Mouse (Mus musculus) stomach, embryonic 16.5 days (tissue): ENCODE measurements around the gene Mgmt. TPM values are rescaled to one million over a fixed set of nuclear protein-coding genes. Genes with fewer than 3 reads are reported as not detected.
A peak's percentile ranks its signal among the peaks of the same experiment; 100 is the strongest.

Experiments used
- ATAC-seq: fragments of 200-750 bp; cut with Nextera tagmentation; 2 replicates; pipeline ENCODE4 v1.8.0; 2017; ENCODE audit warnings: moderate number of reproducible peaks, moderate TSS enrichment; ENCODE audit not compliant: insufficient read depth, low FRiP score
- H3K27ac ChIP-seq: fragments of 300-500 bp; sonication (generic); 2 replicates; pipeline ENCODE4 v1.5.1; 2014; ENCODE audit warnings: low read length
- H3K27me3 ChIP-seq: fragments of 300-500 bp; sonication (generic); 2 replicates; pipeline ENCODE4 v1.6.1; 2014; ENCODE audit warnings: low read length, control low read depth, mixed read lengths; ENCODE audit not compliant: control insufficient read depth, insufficient read depth
- H3K36me3 ChIP-seq: fragments of 300-500 bp; sonication (generic); 2 replicates; pipeline ENCODE4 v1.6.1; 2014; ENCODE audit warnings: low read length; ENCODE audit not compliant: control insufficient read depth, insufficient read depth
- H3K4me1 ChIP-seq: fragments of 300-500 bp; sonication (generic); 2 replicates; pipeline ENCODE4 v1.6.1; 2014; ENCODE audit warnings: low read length, control low read depth, mixed read lengths; ENCODE audit not compliant: control insufficient read depth, insufficient read depth
- H3K4me2 ChIP-seq: fragments of 300-500 bp; sonication (generic); 2 replicates; pipeline ENCODE4 v1.6.1; 2014; ENCODE audit warnings: low read depth, low read length, mixed read lengths
- H3K4me3 ChIP-seq: fragments of 300-500 bp; sonication (generic); replicated peaks from 2 replicates; pipeline ENCODE4 v1.5.1; 2014; ENCODE audit warnings: mild to moderate bottlenecking, low read length
- H3K9ac ChIP-seq: fragments of 300-500 bp; sonication (generic); 2 replicates; pipeline ENCODE4 v1.6.1; 2014; ENCODE audit warnings: low read length
- H3K9me3 ChIP-seq: fragments of 300-500 bp; sonication (generic); replicated peaks from 2 replicates; pipeline ENCODE4 v1.6.1; 2016; ENCODE audit warnings: low read length, control low read depth; ENCODE audit not compliant: control insufficient read depth
- WGBS: fragments of 180-500 bp; shearing (Covaris S2); extraction: QIAGEN DNeasy Blood & Tissue Kit; methylation state at CpG from one replicate; pipeline ENCODE4 v1.1.7; 2014; 5-methylcytosine and 5-hydroxymethylcytosine counted together
- polyA plus RNA-seq: library from polyadenylated mRNA; unstranded; fragments of >200 nt; fragmentation: Nextera tagmentation; extraction: Ambion mirVana; gene quantifications from 2 replicates; pipeline ENCODE4 v1.2.1, GENCODE M21; 2015

Gene Mgmt
- polyA plus RNA-seq, 1 experiment from 2014 or later: 7.3 TPM

DNA sequence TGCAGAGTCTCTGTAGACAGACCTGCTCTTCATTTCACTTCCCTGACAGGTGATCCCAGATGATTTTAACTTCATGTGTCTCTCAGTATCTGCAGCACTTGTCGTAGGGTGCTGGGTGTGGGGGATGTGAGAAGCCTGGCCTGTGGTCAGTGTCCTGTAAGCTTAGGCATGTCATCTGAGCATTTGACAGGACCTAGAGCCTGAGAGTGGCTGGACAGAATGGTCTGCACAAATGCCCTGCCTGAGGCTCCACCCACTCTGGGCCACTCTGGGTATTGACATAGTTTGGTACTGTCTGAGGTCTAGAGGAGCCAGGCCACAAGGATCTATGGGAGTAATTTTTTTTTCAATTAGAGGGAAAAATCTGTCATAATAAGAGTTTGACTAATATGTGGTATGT lies 942 bp downstream of the Mgmt start:
- Histone ChIP-seq H3K4me2 (peak overlapping the region; percentile 77), H3K27me3 (no peaks in the 10 kb centered on the region), H3K9me3 (no peaks in the 10 kb centered on the region), H3K4me3 (no peak overlapping the region), H3K27ac (no peak overlapping the region), H3K36me3 (no peaks in the 10 kb centered on the region), H3K4me1 (peaks cover 13% of the 10 kb centered on the region; the same call in 1 of the 2 replicates), H3K9ac (peak overlapping the region; percentile 72)
- ATAC-seq: no peak
- WGBS: 86% methylated on average over 1 of the region's 1 CpGs

DNA sequence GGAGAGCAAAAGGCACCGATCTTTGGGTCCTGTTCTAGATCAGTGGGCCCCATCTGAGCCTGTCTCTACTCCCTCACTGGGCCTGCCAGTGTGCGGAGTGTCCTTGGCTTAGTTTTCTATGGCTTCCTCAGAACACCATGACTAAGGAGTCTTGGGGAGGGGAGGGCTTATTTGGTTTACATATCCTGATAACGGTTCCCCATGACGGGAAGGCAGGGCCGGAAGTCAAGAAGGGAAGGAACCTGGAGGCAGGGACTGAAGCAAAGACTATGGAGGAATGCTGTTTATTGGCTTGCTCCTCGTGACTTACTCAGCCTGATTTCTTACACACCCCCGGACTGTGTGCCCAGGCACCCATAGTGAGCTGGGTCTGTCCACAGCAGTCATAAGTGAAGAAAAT lies 1.4 kb downstream of the Mgmt start:
- Histone ChIP-seq H3K4me1 (peaks cover 13% of the 10 kb centered on the region; the same call in 1 of the 2 replicates), H3K4me3 (no peak overlapping the region), H3K27ac (no peak overlapping the region), H3K9ac (no peak overlapping the region), H3K4me2 (no peak overlapping the region), H3K9me3 (no peaks in the 10 kb centered on the region), H3K27me3 (no peaks in the 10 kb centered on the region), H3K36me3 (no peaks in the 10 kb centered on the region)
- WGBS: 79% methylated on average over 7 of the region's 7 CpGs
- no peak for ATAC-seq

DNA sequence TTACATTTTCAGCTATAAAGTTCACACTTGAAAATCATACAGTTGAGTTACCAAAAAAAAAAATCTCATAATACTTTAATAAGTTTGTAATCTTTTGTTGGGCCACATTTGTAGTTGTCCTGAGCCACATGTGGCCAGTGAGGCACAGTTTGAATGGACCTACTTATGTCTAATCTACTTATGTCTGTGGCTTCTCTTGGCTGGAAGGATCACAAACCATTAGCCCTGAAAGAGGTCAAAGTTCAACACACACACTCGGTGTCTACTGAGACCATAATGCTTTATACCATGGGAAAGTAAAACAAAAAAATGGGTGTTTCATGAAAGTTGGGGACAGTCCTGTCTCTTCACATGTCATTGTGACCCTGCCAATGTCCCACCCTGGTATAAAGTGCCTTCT lies 3.1 kb downstream of the Mgmt start:
- Histone ChIP-seq H3K4me2 (no peak overlapping the region), H3K9ac (no peak overlapping the region), H3K27ac (no peak overlapping the region), H3K36me3 (no peaks in the 10 kb centered on the region), H3K4me3 (no peak overlapping the region), H3K4me1 (peaks cover 13% of the 10 kb centered on the region; the same call in 1 of the 2 replicates), H3K9me3 (no peaks in the 10 kb centered on the region), H3K27me3 (no peaks in the 10 kb centered on the region)
- WGBS: 25% methylated on average over 1 of the region's 1 CpGs
- ATAC-seq: no peak

DNA sequence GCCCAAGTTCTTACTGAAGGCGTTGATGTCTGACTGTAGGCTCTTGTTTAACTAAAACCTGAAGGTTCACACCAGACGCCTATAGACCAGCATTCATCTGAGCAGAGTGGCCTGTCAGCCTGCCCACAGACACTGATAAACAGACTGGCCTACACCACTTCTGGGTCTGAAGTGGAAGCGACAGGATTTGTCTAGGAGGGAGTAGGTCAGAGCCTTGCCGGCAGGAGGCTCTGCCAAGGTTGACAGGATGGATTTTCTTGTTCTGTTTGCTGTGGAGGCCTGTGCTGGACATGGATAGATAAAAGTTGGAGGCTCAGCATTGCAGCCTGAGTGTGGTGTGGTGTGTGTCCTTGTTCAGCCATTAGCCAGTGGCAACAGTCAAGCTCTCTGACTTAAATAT lies 3.6 kb downstream of the Mgmt start:
- no peak overlapping the region for H3K4me3 ChIP-seq
- H3K27me3 ChIP-seq: no peaks in the 10 kb centered on the region
- H3K27ac ChIP-seq: no peak overlapping the region
- no peaks in the 10 kb centered on the region for H3K9me3 ChIP-seq
- H3K4me1 ChIP-seq: peaks cover 13% of the 10 kb centered on the region; the same call in 1 of the 2 replicates
- WGBS: 44% methylated on average over 4 of the region's 4 CpGs
- H3K4me2 ChIP-seq: no peak overlapping the region
- ATAC-seq: no peak
- no peak overlapping the region for H3K9ac ChIP-seq
- no peaks in the 10 kb centered on the region for H3K36me3 ChIP-seq

DNA sequence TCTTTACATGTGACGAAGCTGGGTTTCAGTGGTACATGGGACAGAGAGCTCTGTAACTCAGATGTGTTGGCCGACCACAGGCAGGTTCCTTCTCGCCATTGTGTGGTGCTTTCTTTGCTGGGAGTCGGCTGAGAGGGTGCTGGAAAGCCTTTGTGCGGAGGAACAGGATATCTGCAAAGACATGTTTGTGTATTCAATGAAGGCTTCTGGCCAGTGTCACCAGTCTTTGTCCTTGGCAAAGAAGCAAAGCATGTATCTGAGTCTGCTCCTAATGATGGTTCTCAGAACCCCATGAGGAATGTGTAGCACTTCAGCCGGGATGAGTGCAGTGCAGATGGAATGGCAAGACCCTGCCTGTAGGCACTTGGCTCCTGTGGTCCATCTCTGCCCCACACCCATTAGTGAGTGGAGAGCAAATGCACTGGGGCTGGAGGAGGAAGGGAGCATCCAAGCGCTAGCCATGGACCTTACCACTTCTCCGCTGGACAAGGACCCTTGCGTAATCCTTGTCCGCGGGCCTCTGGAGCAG lies 14.3 kb downstream of the Mgmt start:
- Histone ChIP-seq H3K4me3 (no peak overlapping the region), H3K9ac (no peak overlapping the region), H3K4me2 (no peak overlapping the region), H3K27me3 (no peaks in the 10 kb centered on the region), H3K36me3 (no peaks in the 10 kb centered on the region), H3K9me3 (no peaks in the 10 kb centered on the region), H3K4me1 (no peaks in the 10 kb centered on the region), H3K27ac (no peak overlapping the region)
- ATAC-seq: peak; percentile 64; the same call in 1 of the 2 replicates
- whole genome bisulfite sequencing: 79% methylated on average over 11 of the region's 11 CpGs

DNA sequence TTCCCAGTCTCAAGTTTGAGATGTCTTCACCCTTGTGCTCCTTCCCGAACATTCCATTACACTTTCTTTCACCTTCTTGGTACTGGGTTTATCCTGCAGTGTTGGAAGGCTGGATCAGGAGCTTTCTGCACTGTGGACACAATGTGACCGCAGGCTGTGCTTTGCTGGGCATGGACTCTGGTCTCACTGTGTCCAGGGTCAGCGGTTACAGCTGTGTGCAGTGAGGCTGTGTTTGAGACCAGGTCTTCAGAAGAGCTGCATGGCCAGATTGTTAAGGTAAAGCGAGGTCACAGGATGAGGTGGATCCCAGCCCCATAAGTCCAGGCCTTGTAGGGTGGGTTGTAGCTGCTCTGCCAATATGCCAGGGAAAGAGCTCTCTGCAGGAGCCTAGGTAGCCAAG lies 18.5 kb downstream of the Mgmt start:
- H3K9me3 ChIP-seq: no peaks in the 10 kb centered on the region
- no peaks in the 10 kb centered on the region for H3K36me3 ChIP-seq
- no peak for ATAC-seq
- H3K27ac ChIP-seq: no peak overlapping the region
- H3K27me3 ChIP-seq: no peaks in the 10 kb centered on the region
- no peak overlapping the region for H3K4me3 ChIP-seq
- no peak overlapping the region for H3K4me2 ChIP-seq
- H3K9ac ChIP-seq: no peak overlapping the region
- no peaks in the 10 kb centered on the region for H3K4me1 ChIP-seq
- WGBS: 91% methylated on average over 4 of the region's 4 CpGs

DNA sequence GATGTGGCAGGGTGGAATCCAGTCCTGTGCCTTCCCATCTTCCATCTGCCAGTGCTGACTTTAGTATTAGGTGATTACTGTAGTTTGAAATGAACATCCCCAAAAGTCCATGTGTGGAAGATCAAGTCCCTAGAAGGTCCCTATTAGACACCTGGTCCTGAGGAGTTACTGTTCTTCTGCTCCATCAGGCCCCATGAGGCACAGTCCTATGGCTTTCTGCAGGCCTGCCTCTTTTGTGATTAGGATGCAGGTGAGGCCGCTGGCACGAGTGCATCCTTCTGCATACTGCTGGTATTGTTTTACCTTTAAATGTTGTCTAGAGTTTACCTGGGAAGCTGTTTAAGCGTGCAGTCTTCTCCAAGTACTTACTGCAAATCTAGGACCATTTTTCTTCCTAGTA lies 21.6 kb downstream of the Mgmt start:
- ATAC-seq: no peak
- Histone ChIP-seq H3K4me2 (no peak overlapping the region), H3K4me1 (no peaks in the 10 kb centered on the region), H3K9ac (no peak overlapping the region), H3K4me3 (no peak overlapping the region), H3K9me3 (no peaks in the 10 kb centered on the region), H3K36me3 (no peaks in the 10 kb centered on the region), H3K27me3 (no peaks in the 10 kb centered on the region), H3K27ac (no peak overlapping the region)
- 78% methylated on average over 3 of the region's 3 CpGs for WGBS

DNA sequence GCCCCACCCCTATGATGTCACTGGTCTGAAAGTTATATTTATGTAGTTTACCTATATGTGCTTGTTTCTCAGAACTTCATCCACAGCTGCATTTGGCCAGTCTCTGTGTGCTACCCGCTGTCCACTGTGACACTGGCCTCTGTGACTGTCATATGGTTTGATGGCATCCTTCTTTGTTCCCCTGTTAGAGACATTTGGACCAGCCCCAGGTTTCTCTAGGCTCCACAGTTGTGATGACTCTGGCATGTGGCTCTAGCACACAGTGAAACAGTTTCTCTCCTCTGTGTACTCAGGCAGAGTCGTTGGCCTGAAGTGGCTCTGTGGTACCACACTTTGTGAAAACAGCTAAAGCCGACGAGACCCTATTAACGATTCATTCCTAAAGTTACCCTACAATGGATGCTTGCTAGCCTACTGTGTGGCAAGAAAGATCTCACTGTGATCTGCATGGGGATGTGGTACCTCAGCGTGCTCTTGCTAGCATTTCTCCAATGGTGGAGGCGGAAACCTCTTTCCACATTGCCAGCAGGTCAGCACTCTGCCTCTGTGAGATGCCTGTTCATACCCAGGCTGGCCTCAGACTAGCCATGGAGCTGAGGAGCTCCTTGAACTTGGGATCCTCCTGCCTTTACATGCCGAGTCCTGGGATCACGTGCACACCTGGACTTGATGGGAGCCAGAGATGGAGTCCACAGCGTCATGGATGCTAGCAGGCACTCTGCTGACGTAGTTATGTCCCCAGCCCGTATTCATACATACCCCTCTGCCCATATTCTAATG lies 26.8 kb downstream of the Mgmt start:
- H3K27ac ChIP-seq: no peak overlapping the region
- no peaks in the 10 kb centered on the region for H3K4me1 ChIP-seq
- no peaks in the 10 kb centered on the region for H3K9me3 ChIP-seq
- WGBS: 87% methylated on average over 12 of the region's 12 CpGs
- H3K36me3 ChIP-seq: no peaks in the 10 kb centered on the region
- no peak for ATAC-seq
- H3K27me3 ChIP-seq: no peaks in the 10 kb centered on the region
- H3K9ac ChIP-seq: no peak overlapping the region
- H3K4me2 ChIP-seq: no peak overlapping the region
- no peak overlapping the region for H3K4me3 ChIP-seq

DNA sequence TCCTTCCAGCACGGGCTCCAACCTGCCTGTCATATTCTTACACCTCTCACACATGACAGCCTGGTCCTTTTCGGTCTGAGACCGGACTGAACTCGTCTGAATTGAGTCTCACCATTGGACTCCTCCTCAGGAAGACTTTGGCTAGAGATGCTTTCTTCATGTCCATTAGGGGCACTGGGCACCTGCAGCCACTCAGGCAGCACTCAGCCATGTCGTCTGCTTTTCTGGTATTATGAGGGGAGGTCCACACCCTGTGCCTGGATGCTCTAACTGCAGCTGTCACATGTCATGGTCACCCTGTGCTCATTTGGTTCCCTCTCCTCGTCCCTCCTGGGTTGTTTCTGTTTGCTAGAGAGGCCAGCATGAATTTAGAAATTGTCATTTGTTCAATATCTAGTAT lies 27.8 kb downstream of the Mgmt start:
- Histone ChIP-seq H3K27me3 (no peaks in the 10 kb centered on the region), H3K4me2 (no peak overlapping the region), H3K27ac (no peak overlapping the region), H3K4me3 (no peak overlapping the region), H3K9ac (no peak overlapping the region), H3K9me3 (no peaks in the 10 kb centered on the region), H3K4me1 (no peaks in the 10 kb centered on the region), H3K36me3 (no peaks in the 10 kb centered on the region)
- WGBS: 74% methylated on average over 6 of the region's 6 CpGs
- no peak for ATAC-seq
